Mouse (Mus musculus): ENCODE measurements around the gene Mob1b.
"Not testable (repeated sequence)": the region's sequence is repeated elsewhere in the genome, so short reads cannot be mapped to it uniquely, and the experiment has no call there.

The Mob1b gene

DNA sequence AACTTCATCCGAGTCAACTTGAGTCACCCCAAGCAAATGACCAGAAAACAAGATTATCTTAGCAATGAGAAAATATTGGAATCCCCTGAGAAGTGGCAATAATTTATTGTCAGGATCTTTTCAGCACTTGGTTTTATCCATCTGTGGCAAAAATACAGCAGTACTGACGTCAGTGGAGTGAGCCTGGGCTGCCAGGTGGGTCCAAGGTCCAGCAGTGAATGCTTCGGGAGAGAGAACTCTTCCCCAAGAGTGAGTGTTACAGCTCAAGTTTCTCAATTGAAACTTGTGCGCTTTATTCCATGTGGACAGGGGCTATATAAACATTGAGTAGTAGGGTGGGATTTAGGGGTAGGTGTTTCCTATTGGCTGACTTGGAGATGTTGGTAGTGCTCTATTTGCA is 18.6 kb upstream of the Mob1b start:
- no peak for DNase-seq (ENCODE audit: low spot score in 2 of 2)

DNA sequence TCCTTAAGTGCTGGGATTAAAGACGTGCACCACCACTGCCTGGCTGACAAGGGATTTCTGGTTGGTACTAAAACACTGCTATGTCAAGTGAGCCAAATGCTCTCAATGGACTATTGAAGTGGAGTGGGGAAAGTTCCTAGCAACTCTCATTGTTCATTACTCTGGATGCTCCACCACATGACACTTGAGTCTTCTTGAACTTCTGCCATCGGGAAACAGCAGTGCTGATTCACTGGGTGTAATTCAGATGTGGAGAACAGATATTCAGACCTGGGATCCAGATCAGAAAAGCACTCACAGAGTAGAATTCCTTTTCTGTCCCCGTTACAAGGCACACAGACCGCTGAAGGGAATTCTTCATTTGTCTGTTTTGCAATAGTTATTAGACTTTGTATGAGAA is 17.1 kb upstream of the Mob1b start:
- no peak for DNase-seq (ENCODE audit: low spot score in 2 of 2)

- no peak for DNase-seq (ENCODE audit: low spot score in 2 of 2)
These were observed 9.5 kb upstream of the Mob1b start for GRCm38 (mm10) chr5:88711128-88711527.

- no peak for DNase-seq (ENCODE audit: low spot score in 2 of 2)
These were observed 8.9 kb upstream of the Mob1b start for GRCm38 (mm10) chr5:88711618-88712224.

GRCm38 (mm10) chr5:88712328-88712727 is 8.3 kb upstream of the Mob1b start:
- DNase-seq (ENCODE audit: low spot score in 2 of 2) = no peak

- no peak for DNase-seq (ENCODE audit: low spot score in 2 of 2)
These were observed 3.7 kb upstream of the Mob1b start for GRCm38 (mm10) chr5:88716983-88717382.

DNA sequence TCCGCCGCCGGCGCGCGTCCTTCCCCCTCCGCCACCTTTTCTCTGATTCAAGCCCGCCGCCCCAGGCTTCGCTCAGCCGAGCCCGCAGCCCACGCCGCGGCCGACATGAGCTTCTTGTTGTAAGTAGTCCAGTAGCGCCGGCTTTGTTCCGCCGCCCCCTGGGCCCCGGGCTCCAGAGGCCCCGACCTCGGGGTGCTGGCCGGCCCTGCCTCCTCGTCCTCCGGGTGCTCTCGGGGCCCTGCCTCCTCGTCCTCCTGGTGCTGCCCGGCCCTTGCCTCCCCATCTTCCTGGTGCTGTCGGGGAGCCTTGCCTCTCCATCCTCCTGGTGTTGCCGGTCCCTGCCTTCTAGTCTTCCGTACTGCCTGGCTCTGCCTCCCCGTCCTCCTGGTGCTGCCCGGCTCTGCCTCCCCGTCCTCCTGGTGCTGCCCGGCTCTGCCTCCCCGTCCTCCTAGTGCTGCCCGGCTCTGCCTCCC is 384 bp downstream of the Mob1b start:
- DNase-seq (ENCODE audit: low spot score in 2 of 2) = no peak

DNA sequence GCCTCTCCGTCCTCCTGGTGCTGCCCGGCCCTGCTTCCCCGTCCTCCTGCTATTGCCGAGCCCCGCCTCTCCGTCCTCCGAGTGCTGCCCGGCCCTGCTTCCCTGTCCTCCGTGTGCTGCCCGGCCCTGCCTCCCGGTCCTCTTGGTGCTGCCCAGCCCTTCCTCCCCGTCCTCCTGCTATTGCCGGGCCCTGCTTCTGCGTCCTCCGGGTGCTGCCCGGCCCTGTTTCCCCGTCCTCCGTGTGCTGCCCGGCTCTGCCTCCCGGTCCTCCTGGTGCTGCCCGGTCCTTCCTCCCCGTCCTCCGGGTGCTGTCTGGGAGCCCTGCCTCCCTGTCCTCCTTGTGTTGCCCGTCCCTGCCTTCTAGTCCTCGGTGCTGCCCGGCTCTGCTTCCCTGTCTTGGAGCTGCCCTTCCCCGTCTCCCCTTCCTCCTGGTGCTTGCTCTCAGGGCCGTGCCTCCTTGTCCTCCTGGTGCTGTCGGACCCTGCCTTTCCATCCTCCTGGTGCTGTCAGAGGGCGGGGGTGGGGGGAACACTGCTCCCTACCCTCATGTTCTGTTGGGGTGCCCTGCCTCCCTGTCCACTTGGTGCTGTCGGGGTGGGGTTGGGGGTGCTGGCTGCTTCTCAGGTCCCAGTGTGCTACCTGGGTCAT is 1.0 kb downstream of the Mob1b start:
- DNase-seq (ENCODE audit: low spot score in 2 of 2) = no peak

DNA sequence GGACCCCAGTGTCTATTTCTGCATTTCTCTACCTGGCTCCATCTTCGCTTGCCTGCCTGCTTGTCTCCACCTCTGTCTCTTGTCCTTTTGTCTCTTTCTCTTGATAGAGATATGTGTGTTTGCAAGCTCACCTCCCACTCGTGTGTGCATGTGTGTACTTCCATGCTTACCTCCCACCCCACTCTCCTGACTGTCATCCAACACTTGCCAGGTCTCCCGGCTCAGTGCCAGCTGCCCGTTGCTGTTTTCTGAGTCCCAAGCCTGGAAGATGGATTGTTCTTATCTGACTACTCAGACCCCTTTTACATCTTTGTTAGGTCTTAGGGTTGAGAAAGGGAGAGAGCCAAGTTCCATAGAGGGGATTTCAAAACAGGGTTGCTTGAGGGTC is 1.6 kb downstream of the Mob1b start:
- DNase-seq (ENCODE audit: low spot score in 2 of 2) = peak in 1 of 2 experiments; percentile 15

DNA sequence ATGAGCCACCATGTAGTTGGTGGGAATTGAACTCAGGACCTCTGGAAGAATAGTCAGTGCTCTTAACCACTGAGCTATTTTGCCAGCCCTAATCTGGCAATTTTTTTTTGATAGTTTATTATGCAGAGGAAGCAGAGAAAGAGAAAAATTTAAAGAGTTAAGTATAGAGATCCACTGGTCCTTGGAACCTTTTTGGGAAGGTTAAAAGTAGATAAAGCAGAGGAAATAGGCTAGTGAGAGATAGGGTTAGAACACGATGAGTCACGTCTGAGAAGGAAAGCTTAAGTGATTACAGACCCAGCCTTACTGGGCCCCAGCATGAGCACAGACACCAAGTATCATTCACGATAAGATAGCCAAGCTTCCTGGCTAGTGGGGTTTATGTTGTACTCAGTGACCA is 3.4 kb downstream of the Mob1b start:
- no peak for DNase-seq (ENCODE audit: low spot score in 2 of 2)

GRCm38 (mm10) chr5:88727593-88728144 is 7.0 kb downstream of the Mob1b start:
- DNase-seq (ENCODE audit: low spot score in 2 of 2) = no peak

DNA sequence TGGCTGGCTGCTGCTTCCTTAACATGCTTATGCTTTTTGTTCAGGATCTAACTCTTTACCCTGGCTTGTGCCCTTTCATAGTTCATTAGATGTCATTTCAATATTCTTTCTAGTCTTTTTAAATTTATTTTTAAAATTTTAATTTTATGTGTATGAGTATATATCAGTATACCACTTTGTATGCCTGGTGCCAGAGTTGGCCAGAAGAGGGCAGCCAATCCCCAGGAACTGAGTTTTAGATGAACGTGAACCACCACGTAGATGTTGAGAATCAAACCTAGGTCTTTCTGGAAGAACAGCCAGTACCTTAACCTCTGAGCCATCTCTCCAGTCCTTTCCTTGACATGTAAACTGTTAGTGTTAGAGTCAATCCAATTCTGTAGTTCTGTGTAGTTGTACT is 14.1 kb downstream of the Mob1b start:
- no peak for DNase-seq (ENCODE audit: low spot score in 2 of 2)

DNA sequence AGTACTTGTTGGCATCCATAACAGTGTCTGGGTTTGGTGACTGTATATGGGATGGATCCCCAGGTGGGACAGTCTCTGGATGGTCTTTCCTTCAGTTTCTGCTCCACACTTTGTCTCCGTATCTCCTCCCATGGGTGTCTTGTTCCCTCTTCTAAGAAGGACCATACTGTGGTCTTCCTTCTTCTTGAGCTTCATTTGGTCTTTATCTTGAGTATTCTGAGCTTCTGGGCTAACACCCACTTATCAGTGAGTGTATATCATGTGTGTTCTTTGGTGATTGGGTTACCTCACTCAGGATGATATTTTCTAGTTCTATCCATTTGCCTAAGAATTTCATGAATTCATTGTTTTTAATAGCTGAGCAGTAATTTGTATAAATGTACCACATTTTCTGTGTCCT is 20.4 kb downstream of the Mob1b start:
- DNase-seq (ENCODE audit: low spot score in 2 of 2) = not testable (repeated sequence)

GRCm38 (mm10) chr5:88747774-88748173 is 27.1 kb downstream of the Mob1b start:
- DNase-seq (ENCODE audit: low spot score in 2 of 2) = no peak

DNA sequence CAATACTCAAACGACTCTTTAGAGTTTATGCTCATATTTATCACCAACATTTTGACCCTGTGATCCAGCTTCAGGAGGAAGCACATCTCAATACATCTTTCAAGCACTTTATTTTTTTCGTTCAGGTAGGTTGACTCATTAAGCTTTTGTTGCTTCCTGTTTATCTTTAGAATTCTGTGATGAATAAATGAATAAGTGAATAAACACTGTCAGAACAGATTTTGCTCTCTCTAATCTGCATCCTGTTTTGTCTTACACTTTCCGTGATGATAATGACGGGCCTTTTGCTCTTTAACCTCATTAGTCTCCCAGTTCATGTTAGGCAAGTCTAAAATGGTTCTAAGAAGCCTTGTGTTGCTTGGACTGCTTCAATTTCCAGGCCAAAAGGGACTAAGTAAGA is 32.5 kb downstream of the Mob1b start:
- DNase-seq (ENCODE audit: low spot score in 2 of 2) = no peak

DNA sequence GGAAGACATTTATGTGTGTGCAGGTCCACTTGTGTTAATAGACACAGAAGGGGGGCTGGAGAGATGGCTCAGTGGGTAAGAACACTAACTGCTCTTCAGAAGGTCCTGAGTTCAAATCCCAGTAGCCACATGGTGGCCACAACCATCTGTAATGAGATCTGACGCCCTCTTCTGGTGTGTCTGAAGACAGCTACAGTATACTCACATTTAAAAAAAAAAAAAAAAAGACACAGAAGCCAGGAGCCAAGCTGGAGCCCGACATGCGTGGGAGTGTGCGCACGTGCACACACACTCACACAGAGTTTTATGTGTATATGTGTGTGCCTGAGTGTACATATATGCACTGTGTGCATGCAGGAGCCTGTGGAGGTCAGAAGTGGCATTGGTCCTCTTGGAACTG is 42.0 kb downstream of the Mob1b start:
- no peak for DNase-seq (ENCODE audit: low spot score in 2 of 2)

- DNase-seq (ENCODE audit: low spot score in 2 of 2) = no peak
These were observed 43.9 kb downstream of the Mob1b start for GRCm38 (mm10) chr5:88764430-88764986.

GRCm38 (mm10) chr5:88764987-88765481 is 44.4 kb downstream of the Mob1b start, which contains the start of gene Dck:
Gene Dck (plus strand): TSS chr5:88764996.
- peak; percentile 89 to 93 for DNase-seq (ENCODE audit: low spot score in 2 of 2)

GRCm38 (mm10) chr5:88765587-88765986 is 44.9 kb downstream of the Mob1b start:
- DNase-seq (ENCODE audit: low spot score in 2 of 2) = no peak

DNA sequence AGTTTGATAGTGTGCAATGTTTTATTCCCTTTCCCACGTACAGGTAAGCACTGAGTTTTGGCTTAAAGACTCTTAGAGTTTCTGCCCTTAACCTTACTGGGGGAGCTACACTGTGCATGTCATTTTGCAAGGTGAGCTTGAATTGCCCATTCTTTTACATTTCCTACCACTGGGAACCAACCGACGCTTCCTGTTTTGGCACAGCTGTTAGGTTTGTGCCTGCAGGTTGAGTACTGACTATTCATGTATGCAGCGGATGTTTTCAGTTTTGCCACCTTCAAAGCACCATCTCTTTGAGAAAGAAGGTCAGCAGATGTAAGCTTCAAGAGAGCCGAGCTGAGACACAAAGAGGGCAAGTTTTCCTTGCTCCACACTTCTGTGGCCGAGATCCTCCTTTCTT is 45.5 kb downstream of the Mob1b start:
- DNase-seq (ENCODE audit: low spot score in 2 of 2) = no peak

- DNase-seq (ENCODE audit: low spot score in 2 of 2) = no peak
These were observed 46.2 kb downstream of the Mob1b start for GRCm38 (mm10) chr5:88766863-88767262.

- no peak for DNase-seq (ENCODE audit: low spot score in 2 of 2)
These were observed 47.5 kb downstream of the Mob1b start for GRCm38 (mm10) chr5:88768201-88768600.

Measured in frontal cortex, postnatal 25 days (tissue).